Mouse (Mus musculus) CD4-positive helper T cell, adult 2 months (primary cell): ENCODE data around the gene Rtel1.

ENCODE experiments used
- DNase-seq: peaks from one replicate; pipeline ENCODE4 v3.0.0-alpha.2; 2012; ENCODE audit warnings: low read depth, missing footprints, low spot score

Gene Rtel1

GRCm38 (mm10) chr2:181319248-181320102 is at the start of gene Rtel1:
Gene Rtel1, plus strand, starts transcription at chr2:181319739.
- peak; percentile 88 for DNase-seq

- no peak for DNase-seq
Measured at GRCm38 (mm10) chr2:181272092-181272491, 47.4 kb upstream of the Rtel1 start.

GRCm38 (mm10) chr2:181273829-181274228 is 45.7 kb upstream of the Rtel1 start:
- no peak for DNase-seq

GRCm38 (mm10) chr2:181274639-181275038 is 44.9 kb upstream of the Rtel1 start:
- no peak for DNase-seq

- DNase-seq: no peak
Measured at GRCm38 (mm10) chr2:181276766-181277165, 42.8 kb upstream of the Rtel1 start.

- DNase-seq: no peak
Measured at GRCm38 (mm10) chr2:181277866-181278265, 41.7 kb upstream of the Rtel1 start.

- DNase-seq: no peak
Measured at GRCm38 (mm10) chr2:181279968-181280367, 39.6 kb upstream of the Rtel1 start.

GRCm38 (mm10) chr2:181286629-181287337 is 32.8 kb upstream of the Rtel1 start:
- DNase-seq: no peak

- DNase-seq: peak; percentile 88
Measured at GRCm38 (mm10) chr2:181287338-181287957, 32.1 kb upstream of the Rtel1 start.

- peak; percentile 97 for DNase-seq
Measured at GRCm38 (mm10) chr2:181287958-181288350, 31.6 kb upstream of the Rtel1 start, which contains the start of gene Gmeb2. Gene Gmeb2, minus strand, starts transcription at chr2:181288035.

GRCm38 (mm10) chr2:181288691-181289090 is 30.8 kb upstream of the Rtel1 start:
- DNase-seq: no peak

- DNase-seq: no peak
Measured at GRCm38 (mm10) chr2:181290937-181291336, 28.6 kb upstream of the Rtel1 start.

- no peak for DNase-seq
Measured at GRCm38 (mm10) chr2:181302041-181302440, 17.5 kb upstream of the Rtel1 start.

- no peak for DNase-seq
Measured at GRCm38 (mm10) chr2:181304944-181305343, 14.6 kb upstream of the Rtel1 start.

GRCm38 (mm10) chr2:181307144-181307804 is 12.3 kb upstream of the Rtel1 start:
- peak; percentile 61 for DNase-seq

- no peak for DNase-seq
Measured at GRCm38 (mm10) chr2:181312435-181312834, 7.1 kb upstream of the Rtel1 start.

- DNase-seq: no peak
Measured at GRCm38 (mm10) chr2:181313006-181313343, 6.6 kb upstream of the Rtel1 start.

- no peak for DNase-seq
Measured at GRCm38 (mm10) chr2:181313344-181314079, 6.0 kb upstream of the Rtel1 start.

- no peak for DNase-seq
Measured at GRCm38 (mm10) chr2:181314080-181314810, 5.3 kb upstream of the Rtel1 start, which contains the start of gene Stmn3. Gene Stmn3, minus strand, starts transcription at chr2:181314500.

- DNase-seq: no peak
Measured at GRCm38 (mm10) chr2:181320103-181320499, 562 bp downstream of the Rtel1 start.
